Mouse (Mus musculus) mouse embryonic stem cell (cell line): Measurements from ENCODE around the gene Mylk.

Experiments used
- in situ Hi-C, 2 experiments: fragments of 300-500 bp; cut with MboI; formaldehyde crosslinking; loops; 1 replicate in 1 of 2; 3 replicates in 1 of 2; pipeline ENCODE4 v1.14.3; 2019 to 2020; ENCODE audit warnings: low sequenced_read_pairs in 2 of 2, low pct_unique_long_range_greater_than_20kb in 1 of 2, mixed read lengths in 1 of 2; ENCODE audit not compliant: unreplicated experiment in 1 of 2

The Mylk gene

GRCm38 (mm10) chr16:34926531-34927435, 181.8 kb downstream of the Mylk start:
- in situ Hi-C loops: no loop called here

- in situ Hi-C loops: no loop called here
Observed at GRCm38 (mm10) chr16:34929686-34930085, 184.7 kb downstream of the Mylk start.

GRCm38 (mm10) chr16:34930110-34930509, 185.1 kb downstream of the Mylk start:
- in situ Hi-C loops: no loop called here

- in situ Hi-C loops: no loop called here
Observed at GRCm38 (mm10) chr16:34931306-34931705, 186.3 kb downstream of the Mylk start.

GRCm38 (mm10) chr16:34933173-34933572, 188.2 kb downstream of the Mylk start:
- in situ Hi-C loops: no loop called here

- in situ Hi-C loops: no loop called here
Observed at GRCm38 (mm10) chr16:34934486-34934885, 189.5 kb downstream of the Mylk start.

- in situ Hi-C loops: no loop called here
Observed at GRCm38 (mm10) chr16:34935514-34936338, 190.7 kb downstream of the Mylk start.

GRCm38 (mm10) chr16:34936339-34936810, 191.4 kb downstream of the Mylk start:
- in situ Hi-C loops: no loop called here

GRCm38 (mm10) chr16:34937611-34938010, 192.6 kb downstream of the Mylk start:
- in situ Hi-C loops: no loop called here

- in situ Hi-C loops: no loop called here
Observed at GRCm38 (mm10) chr16:34938248-34938647, 193.2 kb downstream of the Mylk start.

GRCm38 (mm10) chr16:34939951-34940350, 194.9 kb downstream of the Mylk start:
- in situ Hi-C loops: no loop called here

- in situ Hi-C loops: no loop called here
Observed at GRCm38 (mm10) chr16:34940363-34940762, 195.4 kb downstream of the Mylk start.

- in situ Hi-C loops: no loop called here
Observed at GRCm38 (mm10) chr16:34941915-34942314, 196.9 kb downstream of the Mylk start.

GRCm38 (mm10) chr16:34946301-34946700, 201.3 kb downstream of the Mylk start:
- in situ Hi-C loops: no loop called here

GRCm38 (mm10) chr16:34950935-34951334, 205.9 kb downstream of the Mylk start:
- in situ Hi-C loops: no loop called here

- in situ Hi-C loops: no loop called here
Observed at GRCm38 (mm10) chr16:34952254-34952653, 207.2 kb downstream of the Mylk start.

- in situ Hi-C loops: no loop called here
Observed at GRCm38 (mm10) chr16:34952798-34953197, 207.8 kb downstream of the Mylk start.

- in situ Hi-C loops: no loop called here
Observed at GRCm38 (mm10) chr16:34953501-34953900, 208.5 kb downstream of the Mylk start.

GRCm38 (mm10) chr16:34957487-34958230, 212.6 kb downstream of the Mylk start:
- in situ Hi-C loops: no loop called here
